Mouse (Mus musculus): Measurements from ENCODE around the gene Gng12.
"Not testable (repeated sequence)": the region's sequence is repeated elsewhere in the genome, so short reads cannot be mapped to it uniquely, and the experiment has no call there.

Gene Gng12

DNA sequence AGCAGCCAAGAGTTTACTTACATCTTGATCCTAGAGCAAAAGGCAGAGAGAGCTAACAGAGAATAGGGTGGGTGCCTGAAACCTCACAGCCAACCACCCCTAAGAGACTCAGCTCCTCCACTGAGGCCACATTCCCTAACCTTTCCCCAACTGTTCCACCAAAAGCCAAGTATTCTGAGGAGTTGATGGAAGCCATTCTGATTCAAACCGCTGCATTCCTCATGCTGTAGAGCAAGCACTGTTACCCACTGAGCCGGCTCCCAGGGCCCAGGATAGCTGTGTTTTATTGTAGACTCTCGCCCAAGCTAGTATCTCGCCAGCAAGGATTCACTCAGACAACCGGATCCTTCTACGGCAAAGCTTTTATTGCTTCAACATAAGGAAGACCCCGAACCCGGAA is 98.8 kb downstream of the Gng12 start:
- no peak for DNase-seq

DNA sequence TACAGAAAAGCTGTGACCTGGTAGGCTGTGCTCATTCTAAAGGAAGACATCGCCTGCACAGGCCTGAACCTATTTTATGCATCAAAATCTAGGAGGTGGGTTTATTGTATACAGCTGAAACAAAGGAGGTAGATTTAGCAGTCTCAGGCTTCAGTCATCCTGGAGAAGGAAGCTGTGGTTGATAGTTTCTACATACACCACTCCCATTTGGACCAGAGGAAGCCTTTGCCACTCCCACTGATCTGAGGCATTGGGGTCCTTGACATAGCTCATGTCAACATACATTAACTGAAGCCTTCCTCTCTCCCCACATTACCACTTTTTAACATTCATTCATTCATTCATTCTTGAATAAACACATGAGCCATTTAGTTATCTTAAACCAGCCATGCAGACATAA is 99.6 kb downstream of the Gng12 start:
- no peak for DNase-seq

DNA sequence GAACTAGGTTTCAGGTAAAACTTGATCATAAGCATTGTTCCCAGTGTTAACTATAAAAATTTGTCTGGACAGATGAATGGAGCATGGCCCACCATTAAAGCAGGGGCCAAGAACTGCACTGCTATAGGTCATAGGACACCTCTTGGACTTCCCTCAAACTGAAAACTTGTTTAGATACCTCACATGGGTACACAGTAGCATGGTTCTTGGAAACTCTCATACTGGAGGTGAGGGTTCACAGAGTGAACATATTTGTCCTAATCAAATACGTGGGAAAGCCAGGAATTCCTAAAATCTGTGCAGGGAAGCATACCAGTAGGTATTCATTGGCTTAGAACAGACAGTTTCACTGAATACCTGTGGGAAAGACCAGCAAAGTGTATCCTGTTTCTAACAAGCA is 100.1 kb downstream of the Gng12 start:
- no peak for DNase-seq

GRCm38 (mm10) chr6:66998645-66999044 is 102.4 kb downstream of the Gng12 start:
- DNase-seq, result peak; percentile 75 to 84

- peak; percentile 31 to 66 for DNase-seq
These were observed 103.6 kb downstream of the Gng12 start for GRCm38 (mm10) chr6:66999800-67000199.

DNA sequence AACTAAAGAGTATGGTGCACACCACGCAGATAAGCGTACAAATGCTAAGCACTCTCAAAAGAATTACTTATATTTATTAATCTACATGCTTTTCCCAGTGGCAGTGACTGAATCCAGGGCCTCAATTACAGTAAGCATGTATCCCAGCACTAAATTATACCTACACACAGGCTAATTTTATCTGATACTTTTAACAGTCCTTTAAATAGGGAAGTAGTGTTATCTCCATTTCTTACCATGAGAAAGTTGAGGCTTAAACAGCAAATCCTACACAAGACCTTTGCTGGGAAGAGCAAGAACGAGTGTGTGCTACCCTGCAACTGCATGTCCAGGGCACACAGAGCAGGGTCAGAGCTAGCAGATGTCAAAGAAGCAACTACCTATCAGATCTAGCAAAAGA is 113.7 kb downstream of the Gng12 start:
- DNase-seq, result no peak

DNA sequence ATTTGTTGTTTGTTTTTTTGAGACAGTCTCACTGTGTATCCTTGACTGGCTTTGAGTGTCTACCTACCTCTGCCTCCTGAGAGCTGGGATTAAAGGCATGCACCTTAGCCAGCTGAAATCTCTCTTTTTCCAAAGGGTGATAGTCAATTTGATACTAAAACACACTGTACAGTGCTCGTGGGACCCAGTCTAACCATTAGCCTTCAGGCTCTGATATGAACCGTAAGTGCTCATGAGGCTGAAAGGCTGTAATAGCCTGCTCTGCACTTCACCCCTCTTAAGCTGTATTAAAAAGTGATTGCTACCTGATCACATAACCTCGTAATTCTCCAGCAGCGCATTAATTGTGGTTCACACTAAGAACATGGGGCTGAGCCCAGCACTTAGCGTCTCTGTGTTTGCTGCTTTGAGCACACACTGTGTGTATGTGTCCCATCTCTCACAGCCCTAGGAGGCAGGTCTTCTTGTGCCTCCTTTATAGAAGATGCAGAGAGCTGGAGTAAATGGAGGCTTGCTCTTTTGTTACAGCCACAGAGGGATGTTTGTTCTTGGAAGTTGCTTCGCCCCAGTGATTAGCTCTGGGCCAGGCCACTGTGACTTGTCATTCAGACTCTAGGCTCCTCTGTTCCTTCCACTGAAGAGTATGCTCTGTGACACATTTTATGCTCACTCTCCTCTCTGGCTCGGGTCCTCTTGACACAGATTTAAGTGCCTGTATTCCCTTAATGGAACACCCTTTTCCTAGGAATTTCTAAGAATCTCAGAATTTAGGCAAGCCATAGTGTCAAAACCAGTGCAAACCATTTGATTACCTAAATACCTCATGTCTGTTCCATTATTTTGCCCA is 114.4 kb downstream of the Gng12 start:
- DNase-seq, result no peak

GRCm38 (mm10) chr6:67011217-67011518 is 115.0 kb downstream of the Gng12 start:
- DNase-seq, result no peak

- peak; percentile 34 to 50 for DNase-seq
These were observed 117.2 kb downstream of the Gng12 start for GRCm38 (mm10) chr6:67013293-67013948.

- peak in 1 of 2 experiments; percentile 58 for DNase-seq
These were observed 117.9 kb downstream of the Gng12 start for GRCm38 (mm10) chr6:67013949-67014678.

DNA sequence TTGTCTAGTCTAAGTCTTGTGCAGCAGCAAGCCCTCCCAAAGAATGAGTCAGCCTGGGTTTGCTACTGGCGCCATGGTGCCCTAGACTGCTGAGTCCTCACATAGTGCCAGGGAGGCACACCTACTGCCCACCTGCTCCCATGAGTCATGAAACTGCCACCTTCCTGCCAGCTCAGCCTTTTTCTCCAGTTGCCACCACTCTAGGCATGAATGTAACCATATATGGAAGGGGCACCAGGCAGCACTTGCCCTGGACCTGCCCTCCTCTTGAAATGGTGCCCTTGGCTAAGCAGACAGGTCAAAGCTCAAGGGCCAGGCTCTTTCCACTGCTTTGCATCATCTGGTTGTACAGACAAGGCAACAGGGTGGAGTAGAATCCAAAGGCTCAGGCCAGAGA is 118.5 kb downstream of the Gng12 start:
- DNase-seq, result peak; percentile 73 to 86

DNA sequence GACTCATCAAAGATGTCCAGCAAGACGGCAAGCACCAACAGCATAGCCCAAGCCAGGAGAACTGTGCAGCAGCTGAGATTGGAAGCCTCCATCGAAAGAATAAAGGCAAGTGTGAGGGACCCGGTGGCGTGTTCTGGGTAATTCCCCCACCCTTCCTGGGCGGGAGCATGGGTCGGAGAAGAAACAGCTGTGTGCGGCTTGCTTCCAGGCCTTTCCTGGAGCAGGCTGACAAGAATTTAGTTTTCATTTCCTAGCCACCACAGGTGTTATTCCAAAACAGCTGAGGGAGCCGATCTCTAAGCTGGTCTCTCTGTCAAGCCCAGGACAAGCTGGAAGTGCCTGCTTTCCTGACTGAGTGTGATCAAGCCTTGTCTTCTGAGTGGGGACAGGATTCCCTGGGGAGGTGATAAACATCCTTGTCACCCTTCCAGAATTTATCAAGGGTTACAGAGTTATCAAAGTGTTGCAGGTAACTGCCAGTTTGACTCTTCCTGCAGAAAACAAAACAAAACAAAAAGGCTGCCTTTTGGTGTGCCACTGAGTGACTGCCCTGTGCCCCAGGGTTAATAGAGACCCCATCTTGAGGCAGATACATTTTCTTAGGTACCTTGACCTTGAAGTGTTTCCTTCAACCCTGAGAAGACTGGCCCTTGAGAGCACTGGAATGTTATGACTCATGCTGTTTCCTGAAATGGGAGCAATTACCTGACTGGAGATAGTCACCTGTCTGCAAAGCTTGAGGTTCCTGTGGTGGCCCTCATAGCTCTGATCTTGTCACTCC is 119.7 kb downstream of the Gng12 start:
- no peak for DNase-seq

GRCm38 (mm10) chr6:67016520-67017111 is 120.4 kb downstream of the Gng12 start:
- DNase-seq, result no peak

DNA sequence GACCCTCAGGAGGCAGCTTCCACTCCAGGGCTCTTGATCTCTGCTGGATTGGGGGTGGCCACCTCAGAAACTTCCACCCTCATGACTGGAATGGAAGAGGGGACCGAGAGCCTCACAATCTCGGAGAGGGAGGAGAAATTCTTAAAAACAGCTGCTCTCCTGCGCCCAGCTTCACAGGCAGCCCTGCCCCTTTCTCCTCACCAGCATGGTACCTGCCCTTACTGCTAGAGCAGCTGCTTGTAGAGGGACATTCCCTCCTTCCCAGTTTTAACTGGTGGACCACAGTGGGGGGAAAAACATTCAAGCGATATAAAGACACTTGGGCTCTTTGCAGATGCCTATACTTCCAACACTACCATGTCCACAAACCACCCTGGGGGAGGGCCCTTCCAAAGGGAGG is 122.2 kb downstream of the Gng12 start:
- DNase-seq, result no peak

GRCm38 (mm10) chr6:67019001-67019400 is 122.8 kb downstream of the Gng12 start:
- DNase-seq, result not testable (repeated sequence)

DNA sequence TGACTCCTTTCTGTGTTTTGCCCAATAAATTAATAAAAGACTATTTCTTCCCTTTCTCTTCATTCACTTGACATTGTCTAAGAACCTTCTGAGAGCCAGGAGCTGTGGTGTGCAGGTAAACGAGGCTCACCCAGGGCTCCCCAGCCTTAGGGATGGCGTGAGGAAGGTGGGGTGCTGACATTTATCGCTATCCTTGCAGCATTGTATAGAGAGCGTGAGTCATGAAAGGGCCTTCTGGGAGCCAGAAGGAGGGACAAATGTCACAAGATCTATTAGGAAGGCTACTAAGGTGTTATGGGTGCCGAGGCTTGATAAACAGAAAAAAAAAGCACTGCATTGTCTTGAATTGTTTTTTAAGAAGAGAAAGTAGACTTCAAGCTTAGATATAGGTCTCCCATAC is 125.1 kb downstream of the Gng12 start:
- no peak for DNase-seq

GRCm38 (mm10) chr6:67023729-67024128 is 127.5 kb downstream of the Gng12 start:
- DNase-seq, result no peak

DNA sequence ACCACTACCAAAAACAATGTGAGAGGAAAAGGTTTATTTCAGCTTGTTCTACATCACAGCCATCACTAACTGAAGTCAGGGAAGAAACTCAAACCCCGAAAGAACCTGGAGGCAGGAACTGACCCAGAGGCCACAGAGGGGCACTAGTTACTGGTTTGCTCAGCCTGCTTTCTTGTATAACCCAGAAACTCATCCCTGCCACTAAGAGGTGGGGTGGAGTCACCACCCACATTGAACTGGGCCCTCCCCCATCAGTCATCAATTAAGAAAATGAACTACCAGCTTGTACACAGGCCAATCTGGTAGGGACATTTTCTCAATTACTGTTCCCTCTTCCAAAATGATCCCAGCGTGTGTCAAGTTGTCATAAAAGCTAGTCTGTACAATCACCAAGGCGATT is 130.5 kb downstream of the Gng12 start:
- DNase-seq, result peak in 1 of 2 experiments; percentile 46

- no peak for DNase-seq
These were observed 131.4 kb downstream of the Gng12 start for GRCm38 (mm10) chr6:67027438-67028142.

DNA sequence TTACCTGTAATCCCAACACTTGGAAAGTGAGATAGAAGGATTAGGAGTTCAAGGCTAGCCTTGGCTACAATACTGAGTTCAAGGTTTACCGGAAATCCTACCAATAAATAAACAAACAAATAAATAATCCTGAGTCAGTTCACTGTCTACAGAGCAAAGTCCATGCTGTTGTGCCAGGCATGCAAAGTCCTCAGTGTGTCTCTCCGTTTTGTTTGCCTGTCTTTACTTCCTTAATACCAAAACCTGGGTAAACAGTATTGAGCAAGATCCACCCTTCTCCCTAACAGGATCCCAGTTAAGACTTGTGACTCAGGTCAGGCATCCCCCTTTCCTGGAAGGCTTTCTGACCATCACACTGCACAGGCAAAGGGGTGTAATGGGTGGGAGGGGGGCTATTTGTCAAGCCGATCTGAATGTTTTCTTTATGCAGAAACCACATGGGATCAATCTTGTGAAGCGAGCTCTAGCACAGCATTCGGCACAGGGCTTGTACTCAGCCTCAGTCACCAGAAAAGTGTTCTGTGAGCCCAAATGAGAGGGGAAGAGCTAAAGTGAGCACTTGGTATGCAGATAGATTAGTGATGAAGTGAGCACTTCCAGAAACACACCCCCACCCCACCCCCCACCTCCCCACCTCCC is 133.2 kb downstream of the Gng12 start:
- DNase-seq, result peak in 1 of 2 experiments; percentile 19

- DNase-seq, result no peak
These were observed 133.8 kb downstream of the Gng12 start for GRCm38 (mm10) chr6:67029987-67030386.

Measured in kidney, adult 8-10 months (tissue).